Mouse (Mus musculus) WW6 (cell line): ENCODE results near the gene Lyzl6.

Source experiments
- DNase-seq: peaks from one replicate; pipeline ENCODE4 v3.0.0-alpha.2; 2013; ENCODE audit warnings: low read depth, low spot score

Lyzl6 gene

DNA sequence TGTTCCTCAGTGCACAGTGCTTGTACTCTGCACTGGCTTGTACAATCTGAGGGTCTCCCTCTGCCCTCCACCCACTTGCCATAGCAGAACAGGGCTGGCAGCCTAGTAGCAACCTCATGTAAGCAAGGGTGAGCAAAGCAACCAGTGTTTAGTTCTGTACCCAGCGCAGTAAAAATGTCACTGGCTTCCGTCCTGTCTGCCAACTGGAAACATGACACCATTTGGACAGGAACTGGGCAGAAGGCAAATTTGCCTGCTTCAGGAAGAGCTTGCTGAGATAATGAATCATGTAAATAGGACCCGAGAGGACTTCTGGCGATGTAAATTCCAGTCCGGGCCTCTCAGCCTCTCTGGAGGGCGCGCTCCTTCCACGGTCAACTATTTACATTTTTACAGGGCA lies 7.0 kb upstream of the Lyzl6 start:
- DNase-seq = no peak

DNA sequence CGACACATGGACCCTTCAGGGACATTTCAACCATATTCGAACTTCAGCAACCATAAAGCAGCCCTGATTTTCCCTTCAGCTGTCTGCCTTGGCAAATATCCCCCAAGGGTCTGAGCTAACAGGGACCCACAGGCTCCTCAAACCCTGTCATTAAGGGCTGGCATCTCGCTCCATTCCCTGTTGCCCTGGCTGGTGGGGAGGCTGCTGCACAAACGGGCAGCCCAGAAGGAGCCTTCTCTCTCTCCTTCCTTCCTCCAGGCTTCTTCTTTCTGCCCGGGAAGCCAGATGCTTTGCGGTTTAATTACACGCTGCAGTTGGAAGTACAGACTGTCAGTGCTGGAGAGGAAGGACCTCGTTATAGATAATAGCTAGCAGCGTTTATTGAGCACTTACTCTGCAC lies 4.5 kb upstream of the Lyzl6 start:
- DNase-seq = no peak

- peak; percentile 48 for DNase-seq
Observed at GRCm38 (mm10) chr11:103639407-103639946, 787 bp upstream of the Lyzl6 start.

DNA sequence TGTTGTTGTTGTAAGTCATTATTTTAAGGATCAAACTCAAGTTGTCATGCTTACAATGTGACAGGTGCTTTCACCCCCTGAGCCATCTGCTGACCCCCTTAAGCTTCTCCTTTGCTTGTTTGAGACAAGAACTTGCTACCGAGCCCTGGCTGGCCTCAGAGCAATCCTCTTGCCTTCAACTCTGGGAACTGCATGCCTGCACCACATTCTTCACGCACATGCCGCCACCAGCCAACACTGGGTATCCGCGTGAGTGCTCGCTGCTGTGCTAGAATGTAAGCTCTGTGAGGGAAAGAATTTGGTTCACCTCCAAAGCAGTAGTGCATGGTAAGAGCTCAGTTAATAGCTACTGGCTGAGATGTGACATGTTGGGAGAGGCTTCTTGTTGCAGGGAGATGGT lies 2.4 kb downstream of the Lyzl6 start:
- no peak for DNase-seq

DNA sequence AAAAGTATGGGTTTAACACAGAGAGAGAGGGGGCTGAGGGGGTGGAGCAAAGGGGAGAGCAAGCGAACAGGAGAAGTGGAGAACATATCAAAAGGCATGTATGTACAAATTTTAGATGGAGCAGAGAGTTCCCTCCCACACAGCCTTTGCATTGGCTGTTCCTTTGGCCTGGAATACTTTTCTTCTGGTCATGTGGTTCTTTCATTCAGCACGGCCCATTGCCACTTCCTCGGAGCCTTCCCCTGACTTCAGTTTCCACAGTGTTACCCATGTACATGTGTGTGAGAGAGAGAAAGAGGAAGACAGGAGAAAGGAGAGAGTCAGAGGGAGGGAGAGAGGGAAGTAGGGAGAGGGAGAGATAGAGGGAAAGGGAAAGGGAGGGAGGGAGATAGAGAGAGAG lies 3.2 kb downstream of the Lyzl6 start:
- no peak for DNase-seq

- DNase-seq = no peak
Observed at GRCm38 (mm10) chr11:103634806-103635205, 3.9 kb downstream of the Lyzl6 start.

GRCm38 (mm10) chr11:103627453-103627852 lies 11.2 kb downstream of the Lyzl6 start:
- no peak for DNase-seq

- no peak for DNase-seq
Observed at GRCm38 (mm10) chr11:103621040-103621439, 17.6 kb downstream of the Lyzl6 start, which contains the start of gene Gm884. Gene Gm884 (minus strand): TSS chr11:103621140.

- no peak for DNase-seq
Observed at GRCm38 (mm10) chr11:103610772-103611171, 27.9 kb downstream of the Lyzl6 start.

- DNase-seq = no peak
Observed at GRCm38 (mm10) chr11:103606611-103607010, 32.1 kb downstream of the Lyzl6 start.
